Mouse (Mus musculus) spleen, adult 2 months (tissue): Measurements from ENCODE around the gene Armh2. TPM values are rescaled to one million over a fixed set of nuclear protein-coding genes. Genes with fewer than 3 reads are reported as not detected.

Experiments
- DNase-seq, 2 experiments: peaks; one replicate each; pipeline versions ENCODE4 v3.0.0 to v3.0.0-alpha.2; 2012 to 2021; ENCODE audit warnings: low spot score in 2 of 2, low read depth in 1 of 2
- H3K27ac ChIP-seq: fragments of 200-500 bp; 2 replicates; pipeline ENCODE4 v1.5.1; 2012; ENCODE audit warnings: low read length, inconsistent platforms; ENCODE audit not compliant: insufficient read depth
- H3K27me3 ChIP-seq: fragments of 200-500 bp; 2 replicates; pipeline ENCODE4 v1.6.1; 2012; ENCODE audit warnings: mild to moderate bottlenecking, moderate library complexity, low read length, inconsistent platforms; ENCODE audit not compliant: control insufficient read depth, insufficient read depth
- H3K36me3 ChIP-seq: fragments of 200-500 bp; 2 replicates; pipeline ENCODE4 v1.6.1; 2012; ENCODE audit warnings: mild to moderate bottlenecking, low read length, inconsistent platforms; ENCODE audit not compliant: control insufficient read depth, insufficient read depth
- H3K4me1 ChIP-seq: fragments of 200-500 bp; 2 replicates; pipeline ENCODE4 v1.6.1; 2011; ENCODE audit warnings: inconsistent platforms; ENCODE audit not compliant: control insufficient read depth, insufficient read depth, insufficient read length
- H3K4me3 ChIP-seq: fragments of 200-500 bp; 2 replicates; pipeline ENCODE4 v1.5.1; 2011; ENCODE audit warnings: mild to moderate bottlenecking, inconsistent platforms; ENCODE audit not compliant: insufficient read depth, insufficient read length; ENCODE audit errors: extremely low read depth
- CTCF ChIP-seq: fragments of 200-500 bp; IDR thresholded peaks from 2 replicates; pipeline ENCODE4 v1.5.1; 2011; ENCODE audit warnings: mild to moderate bottlenecking, inconsistent platforms; ENCODE audit not compliant: insufficient read depth, insufficient read length, insufficient replicate concordance; ENCODE audit errors: extremely low read depth
- POLR2A ChIP-seq: fragments of 200-500 bp; IDR thresholded peaks from 2 replicates; pipeline ENCODE4 v1.6.1; 2011; ENCODE audit warnings: low read depth, low read length, inconsistent platforms
- WGBS: fragments of 180-500 bp; shearing (Covaris S2); methylation state at CpG from one replicate; pipeline ENCODE4 v1.1.7; 2018; 5-methylcytosine and 5-hydroxymethylcytosine counted together
- polyA plus RNA-seq: library from polyadenylated mRNA; depleted of rRNA; stranded (reverse); fragments of >200 nt; gene quantifications from 2 replicates; pipeline ENCODE4 v1.2.3, GENCODE M21; 2012

The Armh2 gene
- polyA plus RNA-seq, 1 experiment: not detected

DNA sequence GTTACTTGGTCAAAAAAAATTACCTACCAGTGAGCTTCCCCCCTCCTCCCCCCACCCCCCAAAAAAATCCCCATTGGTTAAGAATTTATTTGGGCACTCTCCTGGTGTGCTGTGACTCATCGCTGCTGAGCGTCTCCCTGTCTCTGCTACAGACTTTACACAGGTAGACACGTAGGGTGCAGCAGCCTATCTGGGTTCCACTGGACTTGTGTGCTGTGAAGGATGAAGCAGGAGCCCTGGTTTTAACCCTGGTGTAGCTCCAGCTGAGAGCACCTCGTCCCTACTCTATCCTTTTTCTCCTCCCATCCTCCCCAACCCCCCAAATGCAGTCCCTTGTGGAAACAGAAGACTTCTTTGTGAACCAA lies 16.7 kb upstream of the Armh2 start:
- Histone ChIP-seq H3K36me3 (peaks cover 39% of the 10 kb centered on the region), H3K27me3 (no peaks in the 10 kb centered on the region), H3K4me1 (no peaks in the 10 kb centered on the region), H3K4me3 (no peak overlapping the region), H3K27ac (no peak overlapping the region)
- DNase-seq: no peak
- WGBS: 93% methylated on average over 4 of the region's 4 CpGs
- TF ChIP-seq CTCF (no peak), POLR2A (no peak)

DNA sequence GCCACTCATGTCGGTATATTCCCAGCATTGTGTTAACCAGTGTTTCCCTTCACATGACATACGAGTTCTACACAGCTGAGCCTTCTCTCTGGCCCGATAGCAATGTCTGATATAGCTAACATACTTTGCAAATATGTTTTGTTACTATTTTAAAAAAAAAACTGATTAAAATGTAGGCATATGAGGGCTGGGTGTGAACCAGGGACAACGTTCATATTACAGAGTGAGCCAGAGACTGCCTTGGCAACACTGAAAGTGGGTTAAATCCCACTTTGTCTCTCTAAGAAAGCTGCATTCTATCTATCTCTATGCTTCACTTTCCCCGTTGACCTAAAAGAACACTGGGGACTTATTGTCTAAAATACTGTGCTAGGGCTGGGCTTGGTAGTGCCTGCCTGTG lies 11.9 kb upstream of the Armh2 start:
- no peak overlapping the region for H3K4me3 ChIP-seq
- H3K4me1 ChIP-seq: no peaks in the 10 kb centered on the region
- no peak overlapping the region for H3K27ac ChIP-seq
- WGBS: 91% methylated on average over 5 of the region's 5 CpGs
- H3K36me3 ChIP-seq: peaks cover 46% of the 10 kb centered on the region
- no peak for DNase-seq
- no peaks in the 10 kb centered on the region for H3K27me3 ChIP-seq
- TF ChIP-seq POLR2A (no peak), CTCF (no peak)

DNA sequence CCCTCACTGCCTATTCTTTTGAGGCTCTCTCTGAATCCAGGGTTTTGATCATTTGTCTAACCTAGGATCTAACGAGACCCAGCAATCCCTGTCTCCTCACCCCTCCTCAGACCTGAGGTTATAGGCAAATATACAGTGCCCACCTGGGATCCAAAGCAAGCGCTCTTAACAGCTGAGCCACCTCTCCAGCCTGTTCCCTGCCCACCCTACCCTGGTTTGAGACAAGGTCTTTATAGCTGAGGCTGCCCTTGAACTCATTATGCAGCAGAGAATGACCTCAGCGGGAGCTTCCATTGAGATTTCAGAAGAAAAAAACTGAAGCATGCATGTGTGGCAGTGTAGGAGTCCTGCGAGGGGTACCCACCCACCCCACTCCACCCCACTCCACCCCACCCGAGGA lies 6.5 kb upstream of the Armh2 start:
- DNase-seq: no peak
- no peaks in the 10 kb centered on the region for H3K4me1 ChIP-seq
- H3K4me3 ChIP-seq: no peak overlapping the region
- no peaks in the 10 kb centered on the region for H3K27me3 ChIP-seq
- H3K27ac ChIP-seq: no peak overlapping the region
- TF ChIP-seq CTCF (no peak), POLR2A (no peak)
- peaks cover 38% of the 10 kb centered on the region for H3K36me3 ChIP-seq
- WGBS: 91% methylated on average over 5 of the region's 5 CpGs

DNA sequence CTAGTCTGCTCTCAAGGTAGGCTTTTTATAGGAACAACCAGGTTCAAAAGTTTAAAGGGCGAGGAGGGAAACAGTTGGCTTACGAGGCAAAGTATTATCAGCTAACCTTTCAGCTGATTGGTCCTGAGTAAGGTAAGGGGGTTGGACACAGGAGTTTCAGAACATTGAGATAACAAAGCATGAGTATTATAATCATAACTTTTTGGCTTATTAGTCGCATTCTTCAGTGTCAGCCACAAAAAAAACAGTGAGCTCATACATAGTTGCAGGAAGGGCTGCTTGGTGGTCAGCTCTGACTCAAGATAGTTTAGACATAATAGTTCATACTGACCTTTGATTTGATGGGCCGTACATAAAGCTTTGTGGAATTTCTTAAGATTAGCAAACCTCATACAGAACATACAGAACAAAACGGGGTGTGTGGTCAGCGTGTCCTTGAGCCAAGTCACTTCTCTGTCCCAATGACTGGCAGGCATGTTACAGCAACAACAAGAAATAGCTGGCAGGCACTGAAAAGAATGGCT lies 5.4 kb upstream of the Armh2 start:
- Histone ChIP-seq H3K27ac (no peak overlapping the region), H3K4me1 (no peaks in the 10 kb centered on the region), H3K36me3 (peaks cover 31% of the 10 kb centered on the region), H3K27me3 (no peaks in the 10 kb centered on the region), H3K4me3 (no peak overlapping the region)
- DNase-seq: no peak
- TF ChIP-seq POLR2A (no peak), CTCF (no peak)
- WGBS: 85% methylated on average over 6 of the region's 6 CpGs

DNA sequence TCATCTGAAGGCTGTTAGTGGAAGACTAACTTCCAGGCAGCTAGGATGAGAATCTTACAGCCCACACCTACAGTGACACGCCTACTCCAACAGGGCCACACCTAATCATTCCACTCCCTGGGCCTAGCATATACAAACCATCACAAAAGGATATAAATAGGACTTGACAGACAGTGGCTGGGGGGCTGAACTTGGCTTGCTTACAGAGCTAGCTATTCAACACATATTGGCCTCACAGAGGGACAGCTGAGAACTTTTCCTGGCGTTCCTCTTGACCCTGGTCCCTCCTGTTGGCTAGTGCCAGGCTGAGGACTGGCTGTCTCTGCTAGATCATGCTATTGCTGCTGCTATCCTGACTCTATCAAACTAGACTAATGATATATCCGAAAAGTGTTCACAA lies 6.8 kb downstream of the Armh2 start:
- no peak for DNase-seq
- TF ChIP-seq CTCF: no peak
- no peak for TF ChIP-seq POLR2A
- peaks cover 8% of the 10 kb centered on the region for H3K36me3 ChIP-seq

DNA sequence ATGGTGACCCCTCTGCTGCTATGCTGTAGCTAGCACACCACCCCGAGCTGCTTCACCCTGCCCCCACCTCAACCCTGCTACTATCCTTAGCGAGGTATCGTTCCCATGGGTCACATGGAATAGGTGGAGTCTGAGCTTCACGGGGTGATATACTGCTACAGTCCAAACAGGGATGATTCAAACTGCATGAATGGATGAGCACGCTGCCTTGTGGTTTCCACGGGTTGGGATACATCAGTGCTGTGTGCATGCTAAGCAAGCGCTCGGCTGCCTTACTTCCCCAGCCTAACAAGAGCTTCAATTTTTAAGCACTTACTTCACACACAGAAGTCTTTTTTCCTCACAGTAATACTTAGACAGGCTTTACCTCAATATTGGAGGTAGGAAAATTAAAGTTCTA lies 9.8 kb downstream of the Armh2 start:
- H3K27ac ChIP-seq: no peak overlapping the region
- H3K27me3 ChIP-seq: no peaks in the 10 kb centered on the region
- H3K4me1 ChIP-seq: no peaks in the 10 kb centered on the region
- TF ChIP-seq CTCF (no peak), POLR2A (no peak)
- peaks cover 12% of the 10 kb centered on the region for H3K36me3 ChIP-seq
- H3K4me3 ChIP-seq: no peak overlapping the region
- DNase-seq: no peak
- WGBS: 95% methylated on average over 8 of the region's 8 CpGs

More for the DNA sequence above, 6.8 kb downstream of the Armh2 start:
- no peaks in the 10 kb centered on the region for H3K27me3 ChIP-seq
- no peak overlapping the region for H3K27ac ChIP-seq
- no peaks in the 10 kb centered on the region for H3K4me1 ChIP-seq
- WGBS: 92% methylated on average over 3 of the region's 3 CpGs
- H3K4me3 ChIP-seq: no peak overlapping the region

DNA sequence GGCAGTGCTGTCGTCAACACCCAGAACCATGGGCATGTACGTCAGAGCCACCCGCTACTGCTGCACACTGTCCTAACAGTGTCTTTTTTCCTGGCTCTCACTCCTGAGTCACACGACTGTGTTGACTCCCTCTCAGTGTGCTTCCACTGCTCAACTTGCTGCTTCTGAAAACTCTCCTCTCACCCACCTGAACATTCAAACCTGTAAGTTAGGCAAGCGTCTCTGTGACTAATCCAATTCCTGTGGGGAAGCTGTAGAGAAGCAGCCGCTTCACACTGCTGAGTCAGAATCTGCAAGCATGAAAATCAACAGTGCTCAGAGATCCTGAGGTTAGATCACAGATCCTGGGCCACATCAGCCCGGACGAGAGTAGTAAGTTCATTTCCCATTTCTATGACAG lies 10.4 kb downstream of the Armh2 start:
- no peak for TF ChIP-seq CTCF
- TF ChIP-seq POLR2A: no peak

DNA sequence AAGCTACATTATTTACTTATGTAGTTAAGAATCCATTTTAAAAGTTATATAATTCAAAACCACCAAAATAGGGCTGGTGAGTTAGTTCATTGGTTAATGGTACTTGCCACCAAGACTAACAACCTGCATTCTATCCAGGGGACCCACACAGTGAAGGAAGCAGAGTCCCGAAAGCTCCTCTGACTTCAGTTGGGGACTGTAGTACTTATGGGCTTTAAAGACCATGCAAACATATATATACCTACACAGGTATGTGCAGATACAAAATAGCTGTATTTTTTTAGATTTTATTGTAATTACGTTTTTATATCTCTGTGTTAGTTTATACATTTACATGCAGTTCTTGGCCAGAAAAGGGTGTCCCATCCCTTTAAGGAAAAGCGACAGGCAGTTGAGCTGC lies 15.7 kb downstream of the Armh2 start:
- Histone ChIP-seq H3K4me1 (peaks cover 2% of the 10 kb centered on the region; the same call in 1 of the 2 replicates), H3K27me3 (no peaks in the 10 kb centered on the region), H3K36me3 (peaks cover 7% of the 10 kb centered on the region), H3K27ac (no peak overlapping the region), H3K4me3 (no peak overlapping the region)
- DNase-seq: no peak
- no peak for TF ChIP-seq CTCF
- no peak for TF ChIP-seq POLR2A
- 95% methylated on average over 3 of the region's 3 CpGs for WGBS

More for the DNA sequence above, 10.4 kb downstream of the Armh2 start:
- peaks cover 14% of the 10 kb centered on the region for H3K36me3 ChIP-seq
- no peak for DNase-seq
- WGBS: 92% methylated on average over 8 of the region's 8 CpGs
- H3K27ac ChIP-seq: no peak overlapping the region
- no peak overlapping the region for H3K4me3 ChIP-seq
- H3K27me3 ChIP-seq: no peaks in the 10 kb centered on the region
- H3K4me1 ChIP-seq: no peaks in the 10 kb centered on the region
